Mouse (Mus musculus): ENCODE results near the gene Dock7.
"Not testable (repeated sequence)": the region's sequence is repeated elsewhere in the genome, so short reads cannot be mapped to it uniquely, and the experiment has no call there.

Gene Dock7

DNA sequence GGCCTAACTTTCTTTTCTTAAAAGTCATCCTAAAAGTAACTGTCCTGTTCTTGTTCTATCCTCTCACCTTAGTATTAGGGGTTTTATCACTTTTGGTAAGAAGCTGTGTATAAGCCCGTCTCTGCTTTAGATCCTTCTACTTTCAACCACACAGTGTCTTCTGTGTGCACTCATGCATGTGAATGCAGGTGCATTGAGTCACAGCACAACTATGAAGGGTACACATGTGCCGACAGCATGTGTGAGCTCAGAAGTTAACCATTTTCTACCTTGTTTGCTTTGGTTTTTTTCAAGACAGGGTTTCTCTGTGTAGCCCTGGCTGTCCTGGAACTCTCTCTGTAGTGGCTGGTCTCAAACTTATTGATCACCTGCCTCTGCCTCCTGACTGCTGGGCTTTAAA is 114.4 kb downstream of the Dock7 start:
- DNase-seq (ENCODE audit: low read depth, low spot score): no peak

GRCm38 (mm10) chr4:99005574-99005973 is 115.1 kb downstream of the Dock7 start:
- DNase-seq (ENCODE audit: low read depth, low spot score): peak; percentile 24

DNA sequence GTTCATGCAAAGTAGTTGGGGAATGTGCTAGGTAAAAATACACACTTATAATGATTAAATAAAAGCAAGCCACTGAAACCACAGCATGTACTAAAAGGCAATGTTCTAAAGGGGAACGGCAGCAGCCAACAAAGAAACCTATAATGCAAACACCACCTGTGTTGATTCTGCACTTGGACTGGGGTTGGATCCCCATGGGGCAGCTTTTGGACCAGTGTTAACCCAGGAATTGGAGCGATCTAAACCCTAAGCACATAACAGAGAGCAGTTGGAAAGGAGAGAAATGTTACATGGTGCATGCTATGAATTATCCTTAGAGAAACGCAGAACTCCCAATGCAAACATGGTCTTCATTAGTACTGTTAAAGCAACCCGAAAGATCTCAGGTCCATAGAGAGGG is 127.2 kb downstream of the Dock7 start:
- no peak for DNase-seq (ENCODE audit: low read depth, low spot score)

DNA sequence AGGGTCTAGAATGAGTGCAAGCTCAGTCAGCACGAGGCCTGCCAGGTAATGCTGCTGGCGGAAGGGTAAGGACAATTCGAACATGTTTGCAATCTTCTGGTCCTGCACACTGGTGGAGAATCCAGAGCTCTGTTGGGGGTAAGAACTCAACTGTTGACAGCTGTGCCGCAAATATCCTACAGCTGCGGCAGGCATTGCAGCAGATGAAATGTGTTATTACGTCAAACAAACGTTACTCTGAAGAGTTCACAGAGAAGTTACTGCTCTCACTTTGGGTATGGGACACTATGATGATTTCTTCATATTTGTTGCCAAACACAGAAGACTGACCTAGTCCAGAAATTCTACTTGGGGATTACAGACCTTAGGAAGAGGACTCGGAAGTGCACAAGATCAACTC is 136.0 kb downstream of the Dock7 start:
- no peak for DNase-seq (ENCODE audit: low read depth, low spot score)

DNA sequence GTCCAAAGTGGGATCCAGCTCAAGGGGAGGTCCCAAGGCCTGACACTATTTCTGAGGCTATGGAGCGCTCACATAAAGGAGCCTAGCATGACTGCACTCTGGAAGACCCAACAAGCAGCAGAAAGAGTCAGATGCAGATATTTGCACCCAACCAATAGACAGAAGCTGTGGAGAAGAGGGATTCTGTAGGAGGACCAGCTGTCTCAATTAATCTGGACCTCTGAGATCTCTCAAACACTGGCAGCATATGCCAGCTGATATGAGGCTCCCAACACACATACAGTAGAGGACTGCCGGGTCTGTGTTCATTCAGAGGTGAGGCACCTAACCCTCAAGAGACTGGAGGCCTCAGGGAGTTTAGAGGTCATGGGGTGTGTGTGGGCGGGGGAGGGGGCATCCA is 140.7 kb downstream of the Dock7 start:
- DNase-seq (ENCODE audit: low read depth, low spot score): not testable (repeated sequence)

GRCm38 (mm10) chr4:98978693-98979092 is 142.0 kb downstream of the Dock7 start:
- peak; percentile 17 for DNase-seq (ENCODE audit: low read depth, low spot score)

DNA sequence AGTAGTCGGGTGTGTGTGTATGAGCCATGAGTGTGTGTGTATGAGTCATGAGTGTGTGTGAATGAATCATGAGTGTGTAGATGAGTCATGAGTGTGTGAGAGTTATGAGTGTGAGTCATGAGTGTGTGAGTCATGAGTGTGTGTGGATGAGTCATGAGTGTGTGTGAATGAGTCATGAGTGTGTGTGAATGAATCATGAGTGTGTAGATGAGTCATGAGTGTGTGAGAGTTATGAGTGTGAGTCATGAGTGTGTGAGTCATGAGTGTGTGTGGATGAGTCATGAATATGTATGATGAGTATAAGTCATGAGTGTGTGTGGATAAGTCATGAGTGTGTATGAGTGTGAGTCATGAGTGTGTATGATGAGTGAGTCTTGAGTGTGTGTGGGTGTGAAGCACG is 142.4 kb downstream of the Dock7 start:
- DNase-seq (ENCODE audit: low read depth, low spot score): peak; percentile 19

- no peak for DNase-seq (ENCODE audit: low read depth, low spot score)
These were observed 145.0 kb downstream of the Dock7 start for GRCm38 (mm10) chr4:98975741-98976140.

DNA sequence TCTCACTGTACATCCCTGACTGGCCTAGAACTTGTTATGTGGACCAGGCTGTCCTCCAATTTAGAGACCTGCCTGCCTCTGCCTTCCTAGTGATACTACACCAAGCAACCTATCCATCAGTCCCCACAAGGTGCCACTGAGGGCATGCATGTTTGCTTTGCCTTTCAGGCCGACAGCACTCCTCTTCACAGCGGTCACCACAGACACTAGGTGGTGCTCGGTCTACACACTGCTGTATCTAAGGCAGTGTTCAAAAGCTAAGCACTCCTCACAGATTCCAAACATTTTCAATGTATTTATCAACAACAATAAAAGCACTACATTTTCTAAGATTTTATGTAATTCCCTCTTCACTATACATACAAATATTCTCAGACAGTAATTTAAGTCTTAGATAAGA is 150.8 kb downstream of the Dock7 start:
- DNase-seq (ENCODE audit: low read depth, low spot score): no peak

DNA sequence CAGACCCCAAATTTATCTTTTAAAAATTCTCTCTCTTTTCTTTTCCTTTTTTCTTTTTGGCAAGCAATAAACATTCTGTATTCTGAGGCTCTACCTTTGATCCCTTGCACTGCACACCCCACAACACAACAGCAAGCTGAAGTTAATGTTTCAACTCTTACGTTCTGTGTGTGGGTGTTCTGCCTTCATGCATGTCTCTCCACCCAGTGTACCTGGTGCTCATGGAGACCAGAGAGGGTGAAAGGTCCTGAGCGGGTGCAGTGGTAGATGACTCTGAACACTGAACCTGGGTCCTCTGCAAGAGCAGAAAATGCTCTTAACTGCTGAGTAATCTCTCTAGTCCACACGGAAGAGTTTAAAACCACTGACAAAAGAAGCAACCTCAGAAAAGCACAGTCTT is 160.5 kb downstream of the Dock7 start:
- DNase-seq (ENCODE audit: low read depth, low spot score): no peak

GRCm38 (mm10) chr4:98955986-98956385 is 164.7 kb downstream of the Dock7 start:
- no peak for DNase-seq (ENCODE audit: low read depth, low spot score)

DNA sequence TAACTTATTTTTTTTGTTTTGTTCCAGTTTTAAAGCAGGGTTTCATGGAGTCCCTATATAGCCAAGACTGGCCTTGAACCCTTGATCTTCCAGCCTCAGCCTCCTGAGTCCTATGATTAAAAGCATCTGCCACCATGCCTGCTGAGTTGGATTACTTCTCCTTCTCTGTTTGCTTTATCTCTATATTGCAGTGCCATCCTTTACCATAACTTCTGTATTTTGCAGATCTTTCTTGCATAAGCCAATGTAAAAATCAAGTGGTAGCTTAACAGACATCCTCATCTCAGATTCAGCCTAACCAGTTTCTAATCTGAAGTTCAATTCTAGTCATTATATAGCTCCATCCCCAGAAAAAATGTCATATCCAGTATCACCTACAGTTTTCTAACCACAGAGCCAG is 170.2 kb downstream of the Dock7 start:
- DNase-seq (ENCODE audit: low read depth, low spot score): no peak

- DNase-seq (ENCODE audit: low read depth, low spot score): not testable (repeated sequence)
These were observed 182.5 kb downstream of the Dock7 start for GRCm38 (mm10) chr4:98938210-98938609.

GRCm38 (mm10) chr4:98936036-98936435 is 184.7 kb downstream of the Dock7 start:
- no peak for DNase-seq (ENCODE audit: low read depth, low spot score)

DNA sequence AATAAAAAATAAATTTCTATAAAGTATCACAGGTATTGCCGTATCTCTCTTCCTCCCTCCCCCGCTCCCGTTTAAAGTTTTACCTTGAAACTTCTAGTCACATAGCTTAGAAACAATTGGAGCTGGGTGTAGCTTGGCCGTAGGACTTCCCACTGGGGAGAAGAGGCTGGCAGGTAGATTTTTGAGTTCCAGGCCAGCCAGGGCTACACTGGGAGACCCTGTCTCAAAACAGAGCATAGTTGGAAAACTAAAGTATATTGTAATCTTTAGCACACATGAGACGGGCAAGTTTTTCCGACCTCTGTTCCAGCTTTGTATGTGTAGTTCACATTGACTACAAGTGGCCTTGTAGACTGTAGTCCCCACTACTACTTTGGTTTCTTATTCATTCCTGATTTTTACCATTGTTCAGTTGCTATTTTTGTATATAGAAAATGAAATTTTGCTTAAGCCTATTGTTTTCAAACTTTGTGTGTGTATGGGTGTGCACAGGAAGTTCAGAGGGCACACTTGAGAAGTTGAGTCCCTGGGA is 195.4 kb downstream of the Dock7 start:
- peak; percentile 13 for DNase-seq (ENCODE audit: low read depth, low spot score)

- DNase-seq (ENCODE audit: low read depth, low spot score): peak; percentile 22
These were observed 195.9 kb downstream of the Dock7 start for GRCm38 (mm10) chr4:98924906-98925178.

- DNase-seq (ENCODE audit: low read depth, low spot score): peak; percentile 53
These were observed 196.4 kb downstream of the Dock7 start for GRCm38 (mm10) chr4:98924071-98924905.

DNA sequence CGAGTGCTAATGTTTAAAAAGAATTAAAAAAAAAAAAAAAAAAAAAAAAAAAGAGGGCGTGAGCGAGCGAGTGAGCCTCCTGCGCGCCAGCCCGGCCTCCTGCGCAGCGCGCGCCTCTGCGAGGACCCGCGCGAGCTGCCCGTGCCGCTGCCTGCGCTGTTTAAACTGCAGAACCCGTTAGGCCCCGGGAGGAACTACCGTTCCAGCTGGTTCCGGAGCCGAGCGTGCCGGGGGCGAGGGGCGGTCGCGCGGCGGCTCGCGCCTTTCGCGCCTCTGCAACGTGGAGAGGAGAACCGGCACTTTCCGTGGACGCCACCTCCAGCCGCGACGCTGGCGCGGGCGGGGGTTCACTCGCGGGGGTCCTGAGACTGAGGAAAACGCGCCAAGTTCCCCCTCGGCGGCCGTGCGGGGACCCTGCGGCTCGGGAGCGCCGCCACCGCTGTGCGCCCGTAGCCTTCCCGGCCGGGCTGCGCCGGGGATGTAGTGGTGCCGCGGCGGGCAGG is 197.1 kb downstream of the Dock7 start, which contains the start of gene Usp1:
Gene Usp1 (plus strand): TSS at position 243 of the 503 bp plus-strand sequence.
- DNase-seq (ENCODE audit: low read depth, low spot score): no peak

- DNase-seq (ENCODE audit: low read depth, low spot score): peak; percentile 99
These were observed 197.8 kb downstream of the Dock7 start for GRCm38 (mm10) chr4:98922643-98923567.

GRCm38 (mm10) chr4:98922061-98922642 is 198.6 kb downstream of the Dock7 start:
- DNase-seq (ENCODE audit: low read depth, low spot score): peak; percentile 33

GRCm38 (mm10) chr4:98920896-98921295 is 199.8 kb downstream of the Dock7 start:
- DNase-seq (ENCODE audit: low read depth, low spot score): no peak

DNA sequence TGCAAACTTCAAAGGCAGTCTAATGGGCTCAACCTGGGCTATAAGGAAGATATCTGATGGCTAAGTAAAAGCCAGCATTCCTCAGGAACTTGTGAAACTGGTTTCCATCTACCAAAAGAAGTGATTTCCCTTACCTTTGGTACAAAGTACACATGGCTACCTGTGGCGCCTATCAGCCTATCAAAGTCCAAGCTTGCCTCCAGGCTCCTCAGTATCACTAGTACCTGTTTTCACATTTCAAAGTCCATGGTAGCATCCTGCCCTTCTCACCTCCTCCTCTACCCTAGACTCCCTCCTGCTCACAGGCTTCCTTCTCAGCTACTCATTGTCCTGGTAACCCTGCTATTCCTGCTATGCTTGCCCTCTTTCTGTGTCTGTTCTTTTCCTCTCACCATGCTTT is 202.5 kb downstream of the Dock7 start:
- no peak for DNase-seq (ENCODE audit: low read depth, low spot score)

Measured in 3T3-L1 (cell line).